Mouse (Mus musculus): Measurements from ENCODE around the gene Ranbp3. TPM values are rescaled to one million over a fixed set of nuclear protein-coding genes. Genes with fewer than 3 reads are reported as not detected.

Gene Ranbp3
- polyA plus RNA-seq (2014; fragmentation: Illumina TruSeq; extraction: RNeasy Lipid Tissue Mini Kit (QIAGEN cat#74804); ENCODE audit: low read depth, low replicate concordance), result 42.4 TPM

GRCm38 (mm10) chr17:56672941-56673646 lies at the start of gene Ranbp3:
TSS of gene Ranbp3 (plus strand) at chr17:56673294.

GRCm38 (mm10) chr17:56626754-56627470 lies 46.2 kb upstream of the Ranbp3 start, which contains the start of gene Lonp1:
TSS of gene Lonp1 (minus strand) at chr17:56626887.

GRCm38 (mm10) chr17:56627530-56628277 lies 45.4 kb upstream of the Ranbp3 start, which contains the start of gene Catsperd:
TSS of gene Catsperd (plus strand) at chr17:56628143.

GRCm38 (mm10) chr17:56717363-56718058 lies 44.4 kb downstream of the Ranbp3 start, which contains the start of the genes Ndufa11 and Vmac:
TSS of gene Ndufa11 (plus strand) at chr17:56717767.
TSS of gene Vmac (minus strand) at chr17:56718022.

GRCm38 (mm10) chr17:56757416-56758123 lies 84.5 kb downstream of the Ranbp3 start, which contains the start of gene Nrtn:
TSS of gene Nrtn (minus strand) at chr17:56757530.

Other genes starting within 250 kb of the Ranbp3 start
- gene Ptprs, start 196.8 kb upstream of the Ranbp3 start, polyA plus RNA-seq (2014; fragmentation: Illumina TruSeq; extraction: RNeasy Lipid Tissue Mini Kit (QIAGEN cat#74804); ENCODE audit: low read depth, low replicate concordance), result 49.8 TPM
- gene Znrf4, start 160.9 kb upstream of the Ranbp3 start, polyA plus RNA-seq (2014; fragmentation: Illumina TruSeq; extraction: RNeasy Lipid Tissue Mini Kit (QIAGEN cat#74804); ENCODE audit: low read depth, low replicate concordance), result 8.4 TPM
- gene Gm20219, start 118.9 kb upstream of the Ranbp3 start, polyA plus RNA-seq (2014; fragmentation: Illumina TruSeq; extraction: RNeasy Lipid Tissue Mini Kit (QIAGEN cat#74804); ENCODE audit: low read depth, low replicate concordance), result 7.1 TPM
- gene Safb2, start 88.7 kb upstream of the Ranbp3 start, polyA plus RNA-seq (2014; fragmentation: Illumina TruSeq; extraction: RNeasy Lipid Tissue Mini Kit (QIAGEN cat#74804); ENCODE audit: low read depth, low replicate concordance), result 77.2 TPM
- gene Safb, start 88.5 kb upstream of the Ranbp3 start, polyA plus RNA-seq (2014; fragmentation: Illumina TruSeq; extraction: RNeasy Lipid Tissue Mini Kit (QIAGEN cat#74804); ENCODE audit: low read depth, low replicate concordance), result 77.6 TPM
- 309 TPM for gene 2410015M20Rik, start 63.5 kb upstream of the Ranbp3 start, polyA plus RNA-seq (2014; fragmentation: Illumina TruSeq; extraction: RNeasy Lipid Tissue Mini Kit (QIAGEN cat#74804); ENCODE audit: low read depth, low replicate concordance)
- gene Rpl36, start 59.9 kb upstream of the Ranbp3 start, polyA plus RNA-seq (2014; fragmentation: Illumina TruSeq; extraction: RNeasy Lipid Tissue Mini Kit (QIAGEN cat#74804); ENCODE audit: low read depth, low replicate concordance), result 1,330 TPM
- 60.5 TPM for gene Lonp1, start 46.4 kb upstream of the Ranbp3 start, polyA plus RNA-seq (2014; fragmentation: Illumina TruSeq; extraction: RNeasy Lipid Tissue Mini Kit (QIAGEN cat#74804); ENCODE audit: low read depth, low replicate concordance)
- 3.6 TPM for gene Catsperd, start 45.2 kb upstream of the Ranbp3 start, polyA plus RNA-seq (2014; fragmentation: Illumina TruSeq; extraction: RNeasy Lipid Tissue Mini Kit (QIAGEN cat#74804); ENCODE audit: low read depth, low replicate concordance)
- 224 TPM for gene Ndufa11, start 44.5 kb downstream of the Ranbp3 start, polyA plus RNA-seq (2014; fragmentation: Illumina TruSeq; extraction: RNeasy Lipid Tissue Mini Kit (QIAGEN cat#74804); ENCODE audit: low read depth, low replicate concordance)
- gene Vmac, start 44.7 kb downstream of the Ranbp3 start, polyA plus RNA-seq (2014; fragmentation: Illumina TruSeq; extraction: RNeasy Lipid Tissue Mini Kit (QIAGEN cat#74804); ENCODE audit: low read depth, low replicate concordance), result 43.1 TPM
- gene Nrtn, start 84.2 kb downstream of the Ranbp3 start, polyA plus RNA-seq (2014; fragmentation: Illumina TruSeq; extraction: RNeasy Lipid Tissue Mini Kit (QIAGEN cat#74804); ENCODE audit: low read depth, low replicate concordance), result 3.1 TPM
- 27.7 TPM for gene Dus3l, start 91.5 kb downstream of the Ranbp3 start, polyA plus RNA-seq (2014; fragmentation: Illumina TruSeq; extraction: RNeasy Lipid Tissue Mini Kit (QIAGEN cat#74804); ENCODE audit: low read depth, low replicate concordance)
- gene Prr22, start 97.0 kb downstream of the Ranbp3 start, polyA plus RNA-seq (2014; fragmentation: Illumina TruSeq; extraction: RNeasy Lipid Tissue Mini Kit (QIAGEN cat#74804); ENCODE audit: low read depth, low replicate concordance), result 3.3 TPM
- 12.6 TPM for gene Rfx2, start 157.7 kb downstream of the Ranbp3 start, polyA plus RNA-seq (2014; fragmentation: Illumina TruSeq; extraction: RNeasy Lipid Tissue Mini Kit (QIAGEN cat#74804); ENCODE audit: low read depth, low replicate concordance)
- gene Acsbg2, start 201.2 kb downstream of the Ranbp3 start, polyA plus RNA-seq (2014; fragmentation: Illumina TruSeq; extraction: RNeasy Lipid Tissue Mini Kit (QIAGEN cat#74804); ENCODE audit: low read depth, low replicate concordance), result 4.8 TPM
- gene 1700061G19Rik, start 202.2 kb downstream of the Ranbp3 start, polyA plus RNA-seq (2014; fragmentation: Illumina TruSeq; extraction: RNeasy Lipid Tissue Mini Kit (QIAGEN cat#74804); ENCODE audit: low read depth, low replicate concordance), result 1.8 TPM

Data from adipose tissue, adult 10 weeks (tissue).